Mouse (Mus musculus): Measurements from ENCODE around the gene Erbin.

Erbin gene

DNA sequence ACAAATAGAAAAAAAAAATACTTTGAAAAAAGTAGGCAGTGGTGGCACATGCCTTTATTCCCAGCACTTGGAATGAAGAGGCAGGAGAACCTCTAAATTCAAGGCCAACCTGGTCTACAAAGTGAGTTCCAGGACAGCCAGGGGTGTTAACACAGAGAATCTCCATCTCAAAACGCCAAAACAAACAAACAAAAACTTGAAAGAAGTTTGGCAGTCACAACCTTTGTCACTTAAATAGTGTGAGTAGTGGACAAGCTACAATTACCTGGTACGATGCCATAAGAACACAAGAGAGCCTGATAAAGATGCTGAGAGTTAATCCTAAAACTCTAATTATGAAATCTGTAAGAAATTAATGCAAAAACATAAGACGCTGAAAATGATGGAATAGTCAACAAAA lies 8.0 kb downstream of the Erbin start:
- no peak for DNase-seq (ENCODE audit: low spot score)

DNA sequence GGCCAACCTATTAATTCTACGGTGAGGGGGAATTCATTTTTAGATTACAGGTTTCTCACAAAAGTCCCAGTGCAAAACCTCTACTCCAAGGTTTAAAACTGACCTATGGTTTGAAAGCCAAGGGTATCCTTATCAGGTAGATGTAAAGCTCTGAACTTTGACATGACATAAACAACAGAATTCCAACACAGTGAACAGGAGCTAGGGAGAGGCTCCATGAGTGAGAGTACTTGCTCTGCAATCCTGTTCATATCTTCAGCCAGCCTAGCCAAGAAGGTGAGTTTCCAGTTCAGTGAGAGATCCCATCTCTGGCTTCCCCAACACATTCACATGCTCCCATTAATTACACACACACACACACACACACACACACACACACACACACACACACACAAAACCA lies 9.7 kb downstream of the Erbin start:
- DNase-seq (ENCODE audit: low spot score) = no peak

DNA sequence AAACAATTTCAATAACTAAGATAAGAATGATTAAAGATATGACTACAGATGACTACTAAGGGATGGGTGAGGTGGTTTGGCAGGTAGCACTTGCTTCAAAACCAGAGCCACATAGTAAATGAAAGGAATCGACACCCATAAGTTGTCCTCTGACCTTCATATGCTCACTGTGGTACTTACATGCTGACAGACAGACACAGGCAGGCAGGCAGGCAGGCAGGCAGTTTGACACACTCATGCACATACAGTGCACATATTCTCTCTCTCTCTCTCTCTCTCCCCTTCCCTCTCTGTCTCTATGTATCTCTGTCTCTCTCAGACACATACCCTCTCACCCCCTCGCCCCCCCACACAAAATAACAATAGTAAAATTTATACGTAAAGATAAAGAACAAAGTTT lies 10.4 kb downstream of the Erbin start:
- no peak for DNase-seq (ENCODE audit: low spot score)

DNA sequence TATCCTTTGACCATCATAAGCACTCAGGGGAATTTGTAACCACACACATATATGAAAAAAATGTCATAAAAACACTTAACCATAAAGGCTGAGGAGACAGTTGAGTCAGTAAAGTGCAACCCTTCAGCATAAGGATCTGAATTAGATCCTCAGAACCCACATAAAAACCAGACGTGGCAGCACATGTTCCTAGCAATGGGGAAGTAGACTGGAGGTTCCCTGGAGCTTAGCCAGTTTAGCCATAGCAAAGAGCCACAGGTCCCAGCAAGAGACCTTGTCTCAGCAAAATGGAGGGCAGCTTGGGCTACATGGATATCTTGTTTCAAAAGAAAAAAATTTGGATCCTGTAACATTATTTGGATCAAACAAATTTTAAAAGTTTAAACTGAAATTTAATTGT lies 20.3 kb downstream of the Erbin start:
- DNase-seq (ENCODE audit: low spot score) = no peak

GRCm38 (mm10) chr13:103897606-103898005 lies 22.7 kb downstream of the Erbin start:
- no peak for DNase-seq (ENCODE audit: low spot score)

DNA sequence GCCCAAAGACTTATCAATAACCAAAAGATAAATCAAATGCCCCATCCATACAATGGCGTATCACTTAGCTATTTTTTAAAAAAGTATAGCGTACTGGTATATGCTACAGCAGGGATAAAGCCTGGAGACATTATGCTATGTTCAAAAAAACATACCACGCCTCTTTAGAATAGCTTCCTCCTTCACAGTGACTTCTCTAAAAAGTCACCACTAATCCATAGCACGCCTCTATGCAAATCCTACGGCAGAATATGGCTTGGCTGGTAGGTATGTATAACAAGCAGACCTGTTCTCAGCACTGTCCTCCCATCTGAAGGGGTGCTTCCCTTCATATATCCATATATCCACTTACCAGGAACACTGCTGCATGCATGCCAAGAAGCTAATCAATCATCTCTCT lies 27.2 kb downstream of the Erbin start:
- DNase-seq (ENCODE audit: low spot score) = no peak

GRCm38 (mm10) chr13:103890038-103890437 lies 30.3 kb downstream of the Erbin start:
- no peak for DNase-seq (ENCODE audit: low spot score)

- no peak for DNase-seq (ENCODE audit: low spot score)
These were observed 33.8 kb downstream of the Erbin start for GRCm38 (mm10) chr13:103886503-103886902.

GRCm38 (mm10) chr13:103881200-103881599 lies 39.1 kb downstream of the Erbin start:
- DNase-seq (ENCODE audit: low spot score) = no peak

DNA sequence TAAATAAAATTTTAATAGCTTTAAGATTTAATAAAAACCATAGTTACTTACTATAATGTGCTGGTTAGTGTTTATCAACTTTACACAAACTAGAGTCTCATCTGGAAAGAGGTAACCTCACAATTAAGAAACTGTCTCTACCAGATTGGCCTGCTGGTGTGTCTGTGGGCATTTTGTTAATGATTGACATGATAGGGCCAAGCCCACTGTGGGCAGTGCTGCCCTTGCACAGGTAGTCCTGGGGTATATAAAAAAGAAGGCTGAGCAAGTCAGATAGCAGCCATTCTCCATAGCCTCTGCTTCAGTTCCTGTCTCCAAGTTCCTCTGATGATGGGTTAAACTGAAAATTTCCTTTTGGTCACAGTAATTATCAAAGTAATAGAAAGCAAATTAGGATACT lies 43.6 kb downstream of the Erbin start:
- DNase-seq (ENCODE audit: low spot score) = no peak

DNA sequence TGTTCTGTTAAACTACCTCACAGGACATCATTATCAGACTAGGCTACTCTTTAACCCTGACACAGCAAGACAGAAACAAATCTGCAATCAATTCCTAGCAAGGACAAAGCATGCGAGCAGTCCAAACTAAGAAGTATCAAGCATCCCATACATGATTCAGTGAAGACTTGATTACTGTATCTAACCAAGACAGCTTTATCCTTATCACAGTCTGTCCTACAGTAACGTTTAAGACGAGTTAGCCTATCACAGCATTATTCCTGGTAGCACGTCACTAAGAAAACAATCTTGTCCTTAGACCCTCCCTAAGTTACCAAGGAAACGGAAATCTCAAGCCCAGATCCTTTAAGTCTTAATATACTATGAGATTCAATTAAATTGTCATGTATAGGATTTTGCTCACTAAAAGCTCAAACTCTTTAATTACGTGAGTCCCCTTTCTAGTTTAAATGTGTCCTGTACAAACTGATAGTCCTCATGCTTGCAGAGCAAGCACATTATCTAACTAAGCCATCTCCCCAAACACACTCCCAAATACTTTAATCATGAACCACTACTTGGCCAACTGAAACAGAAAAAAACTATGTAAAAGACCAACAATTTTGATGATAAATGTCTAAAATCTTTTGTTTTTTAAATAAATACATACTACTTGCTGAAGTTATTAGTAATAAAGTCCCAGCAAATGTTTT lies 44.3 kb downstream of the Erbin start:
- DNase-seq (ENCODE audit: low spot score) = no peak

GRCm38 (mm10) chr13:103870786-103871185 lies 49.5 kb downstream of the Erbin start:
- DNase-seq (ENCODE audit: low spot score) = no peak

DNA sequence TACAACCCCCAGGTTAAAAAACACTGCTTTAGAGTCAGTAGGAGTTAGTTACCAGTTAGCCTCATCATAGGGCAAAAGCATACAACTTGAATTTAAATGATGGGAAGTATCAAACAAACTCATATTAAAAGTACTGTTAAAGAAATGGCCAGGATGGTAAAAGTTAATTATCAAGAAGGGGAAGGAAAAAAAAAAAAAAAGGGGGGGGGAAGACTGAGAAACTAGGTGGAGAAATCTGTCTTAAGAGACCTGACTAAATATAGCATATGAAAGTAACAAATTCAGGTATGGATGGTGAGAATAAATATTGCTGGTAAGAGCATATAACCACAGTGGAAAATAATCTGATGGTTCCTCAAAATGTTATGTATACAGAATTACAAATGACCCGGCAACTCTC lies 50.2 kb downstream of the Erbin start:
- no peak for DNase-seq (ENCODE audit: low spot score)

GRCm38 (mm10) chr13:103868875-103869274 lies 51.4 kb downstream of the Erbin start:
- DNase-seq (ENCODE audit: low spot score) = no peak

- no peak for DNase-seq (ENCODE audit: low spot score)
These were observed 58.3 kb downstream of the Erbin start for GRCm38 (mm10) chr13:103862041-103862440.

DNA sequence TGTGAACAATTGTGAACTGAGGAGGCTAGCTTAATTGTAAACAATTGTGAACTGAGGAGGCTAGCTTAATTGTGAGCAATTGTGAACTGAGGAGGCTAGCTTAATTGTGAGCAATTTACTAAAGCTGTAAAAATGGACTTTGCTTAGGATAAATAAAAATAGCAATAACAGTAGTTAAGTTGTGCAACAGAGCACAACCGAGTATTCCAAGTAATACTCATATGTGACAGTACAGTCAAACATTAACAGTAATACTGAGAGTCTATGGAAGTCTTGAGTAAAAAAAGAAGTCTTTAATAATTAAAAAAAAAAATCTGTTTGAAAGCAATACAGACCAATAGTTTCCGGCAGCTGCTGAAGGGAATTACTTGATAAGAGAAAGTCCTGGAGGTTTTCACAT lies 61.3 kb downstream of the Erbin start:
- no peak for DNase-seq (ENCODE audit: low spot score)

- no peak for DNase-seq (ENCODE audit: low spot score)
These were observed 72.7 kb downstream of the Erbin start for GRCm38 (mm10) chr13:103847614-103848013.

- DNase-seq (ENCODE audit: low spot score) = no peak
These were observed 78.8 kb downstream of the Erbin start for GRCm38 (mm10) chr13:103841287-103842201.

DNA sequence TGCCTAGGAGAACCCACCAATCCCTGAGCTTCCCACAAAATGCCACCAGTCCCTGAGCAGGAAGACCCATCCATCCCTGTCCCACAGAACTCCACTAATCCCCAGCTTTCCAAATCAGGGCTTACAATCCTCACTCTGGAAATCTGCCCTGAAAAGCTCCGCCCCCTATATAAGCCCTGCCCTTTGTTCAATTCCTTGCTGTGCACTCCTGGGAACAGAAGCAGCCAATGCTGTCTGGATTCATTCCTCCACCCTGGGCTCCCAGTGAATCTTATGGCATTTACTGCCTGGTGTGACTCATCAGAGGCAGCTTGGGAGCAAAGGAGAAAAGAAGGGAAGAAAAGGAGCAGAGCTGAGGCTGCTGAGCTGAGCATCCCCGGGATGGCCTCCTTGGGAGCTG lies 81.7 kb downstream of the Erbin start:
- DNase-seq (ENCODE audit: low spot score) = no peak

DNA sequence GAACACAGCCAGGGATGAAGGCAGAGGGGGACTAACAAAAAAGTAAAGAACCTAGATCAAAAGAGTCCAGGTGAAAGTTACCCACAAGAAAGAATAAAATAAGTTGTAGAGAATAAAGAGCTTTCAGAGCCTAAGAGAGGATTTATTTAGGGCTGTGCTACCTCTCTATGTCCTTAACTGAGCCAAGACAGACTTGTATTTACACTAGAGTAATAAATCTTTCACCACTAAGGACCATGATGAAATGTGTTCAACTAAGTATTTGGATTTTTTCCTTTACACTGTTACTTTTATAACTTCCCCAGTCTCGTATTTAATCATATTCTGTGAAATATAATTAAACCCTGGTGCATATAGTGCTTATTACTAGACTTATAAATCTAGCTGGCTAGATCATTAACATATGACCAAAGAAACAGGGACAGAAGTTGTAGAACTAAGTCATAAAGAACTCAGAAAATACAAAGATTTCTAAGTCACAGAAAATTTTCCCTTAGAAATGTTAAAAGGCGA lies 90.6 kb downstream of the Erbin start:
- no peak for DNase-seq (ENCODE audit: low spot score)

GRCm38 (mm10) chr13:103822270-103822669 lies 98.0 kb downstream of the Erbin start:
- DNase-seq (ENCODE audit: low spot score) = no peak

GRCm38 (mm10) chr13:103819377-103819776 lies 100.9 kb downstream of the Erbin start:
- no peak for DNase-seq (ENCODE audit: low spot score)

DNA sequence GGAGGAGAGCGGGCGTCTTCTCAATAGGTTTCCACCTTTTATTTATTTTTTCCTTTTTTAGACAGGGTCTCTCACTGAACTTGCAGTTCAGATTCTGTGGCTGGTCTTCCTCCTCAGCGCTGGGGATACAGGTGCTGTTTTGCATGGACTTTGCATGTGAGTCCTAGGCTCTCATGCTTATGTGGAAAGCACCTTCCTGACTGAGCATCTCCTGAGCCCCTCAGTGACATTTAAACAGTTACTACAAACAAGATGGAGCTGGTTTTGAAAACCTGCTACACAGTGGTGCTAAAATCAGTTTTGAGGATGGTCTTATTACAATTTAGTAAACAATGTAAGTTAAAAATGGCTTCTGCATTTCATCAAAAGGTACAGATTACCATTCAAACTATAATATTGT lies 102.4 kb downstream of the Erbin start:
- no peak for DNase-seq (ENCODE audit: low spot score)
